Mouse (Mus musculus) neutrophil, adult 5-6 weeks (primary cell): ENCODE results near the gene Sacm1l. TPM values are rescaled to one million over a fixed set of nuclear protein-coding genes. Genes with fewer than 3 reads are reported as not detected.

ENCODE experiments used
- ATAC-seq: fragments of 151-379, 151-347 bp; 2 replicates; pipeline ENCODE4 v1.8.0; 2017; ENCODE audit warnings: mild to moderate bottlenecking, moderate TSS enrichment; ENCODE audit not compliant: insufficient number of reproducible peaks, poor library complexity, low FRiP score, severe bottlenecking; ENCODE audit errors: extremely low read depth
- total RNA-seq: library from RNA; stranded (forward); fragments of 200-1000 nt; gene quantifications from 2 replicates; pipeline ENCODE4 v1.2.3, GENCODE M21; 2017

Sacm1l gene
- total RNA-seq, 1 experiment from 2014 or later, result 39.3 TPM

DNA sequence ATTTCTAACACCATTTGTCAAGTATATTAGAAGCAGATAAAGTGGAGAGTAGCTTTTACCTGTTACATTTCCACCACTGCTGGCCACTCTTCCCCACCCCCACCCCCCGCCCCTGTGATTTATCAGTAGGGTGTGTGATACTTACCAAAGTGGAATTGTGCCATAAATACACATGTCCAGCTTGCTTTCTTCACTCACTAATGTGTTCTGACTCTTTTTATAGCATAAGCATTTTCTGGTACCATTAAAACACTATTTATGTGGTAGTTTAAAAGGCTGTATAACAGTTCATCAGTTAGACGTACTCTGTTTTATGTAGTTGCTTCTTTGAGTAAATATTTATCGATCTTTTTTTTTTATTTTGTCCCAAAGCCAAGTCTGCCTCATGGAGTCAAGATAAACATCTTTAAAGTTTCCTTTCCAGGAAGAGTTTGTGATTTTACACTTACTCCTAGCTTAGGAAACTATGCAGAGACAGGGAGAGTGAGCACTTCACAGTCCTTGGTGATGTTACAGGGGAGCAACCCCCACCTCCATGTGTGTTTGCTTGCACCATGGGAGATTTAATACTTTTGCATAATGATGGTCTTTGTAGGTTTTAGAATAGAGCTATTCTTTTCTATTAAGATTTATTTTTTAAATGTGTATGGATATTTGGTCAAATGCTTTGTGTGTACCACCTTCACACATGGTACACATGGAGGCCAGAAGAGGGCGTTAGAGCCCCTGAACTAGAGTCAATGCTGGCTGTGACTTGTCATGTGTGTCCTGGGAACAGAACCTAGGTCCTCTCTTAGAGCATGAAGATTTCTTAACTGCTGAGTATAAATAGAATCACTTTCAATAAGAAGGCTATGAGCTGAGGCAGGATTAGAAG is 23.1 kb upstream of the Sacm1l start:
- no peak for ATAC-seq

DNA sequence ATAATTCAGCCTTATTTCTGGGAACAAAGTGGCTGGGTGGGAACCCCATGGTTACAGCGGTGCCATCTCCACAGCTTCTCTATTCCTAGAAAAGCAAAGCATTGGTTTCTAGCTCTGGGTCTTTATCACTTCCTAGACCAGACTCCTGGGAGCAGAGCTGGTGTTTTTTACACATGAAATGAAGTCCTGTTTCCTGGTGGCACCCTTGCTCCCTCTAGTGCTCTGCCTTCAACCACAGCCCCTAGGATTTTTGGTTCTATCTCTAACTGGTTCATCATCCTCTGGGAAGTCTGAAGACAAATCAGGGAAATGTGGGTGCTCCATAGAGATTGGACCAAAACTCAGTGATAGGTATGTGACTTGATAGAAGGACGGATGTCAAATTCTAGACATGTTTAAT is 22.2 kb upstream of the Sacm1l start:
- no peak for ATAC-seq

DNA sequence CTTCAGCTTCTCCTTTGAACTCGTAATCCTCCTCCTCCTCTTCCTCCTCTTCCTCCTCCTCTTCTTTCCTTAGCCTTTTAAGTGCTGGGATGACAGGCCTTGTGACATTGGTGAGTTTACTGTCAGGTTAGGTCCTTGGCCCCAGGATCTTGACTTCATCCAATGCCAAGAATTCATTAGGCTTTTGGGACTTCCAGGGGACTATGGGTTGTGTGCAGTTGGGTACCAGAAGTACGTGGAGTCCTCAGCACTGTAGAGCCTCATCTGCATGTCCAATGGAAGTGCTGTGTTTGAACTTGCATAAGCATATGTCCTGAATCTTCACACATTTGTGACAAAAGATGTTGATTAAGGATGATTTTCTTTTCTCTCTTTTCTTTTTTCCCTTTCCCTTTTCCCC is 20.6 kb upstream of the Sacm1l start:
- no peak for ATAC-seq

DNA sequence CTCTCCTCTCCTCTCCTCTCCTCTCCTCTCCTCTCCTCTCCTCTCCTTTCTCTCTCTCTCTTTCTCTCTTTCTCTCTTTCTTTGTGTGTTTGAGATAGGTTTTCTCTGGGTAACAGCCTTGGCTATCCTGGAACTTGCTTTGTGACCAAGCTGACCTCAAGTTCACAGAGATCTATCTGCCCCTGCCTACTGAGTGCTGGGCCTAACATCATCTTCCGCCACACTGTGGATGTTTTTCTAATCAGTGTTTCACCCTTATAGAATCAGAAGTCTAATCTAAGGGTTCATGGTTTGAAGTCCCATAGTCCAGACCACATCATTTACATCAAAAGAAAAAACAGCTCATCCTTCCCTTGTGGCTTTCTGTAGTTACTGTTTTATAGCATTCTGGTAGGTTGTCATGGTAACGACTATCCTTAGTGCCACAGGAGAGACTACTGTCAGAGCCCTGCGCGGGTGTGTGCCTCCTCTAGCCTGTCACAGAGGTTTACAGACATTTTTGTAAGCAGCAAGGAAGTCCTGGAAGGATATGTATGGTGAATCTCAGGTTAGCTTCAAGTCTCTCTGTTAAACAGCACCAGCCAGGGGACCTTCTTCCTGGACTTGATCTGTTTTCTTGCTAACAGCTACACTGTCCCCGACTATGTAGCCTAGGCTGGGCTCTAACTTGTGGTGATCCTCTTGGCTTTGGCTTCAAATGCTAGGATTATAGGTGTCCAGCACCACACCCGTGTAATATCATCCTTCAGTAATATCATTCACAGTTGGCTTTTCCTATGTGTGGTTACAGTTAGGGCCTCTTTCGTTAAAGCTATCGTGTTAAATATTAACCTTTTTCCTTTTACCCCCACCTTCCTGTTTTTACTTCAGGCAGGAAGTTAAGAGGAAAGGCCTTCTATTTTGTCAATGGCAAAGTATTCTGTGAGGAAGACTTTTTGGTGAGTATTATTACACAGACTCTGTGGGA is 19.6 kb upstream of the Sacm1l start:
- ATAC-seq, result peak; percentile 96

DNA sequence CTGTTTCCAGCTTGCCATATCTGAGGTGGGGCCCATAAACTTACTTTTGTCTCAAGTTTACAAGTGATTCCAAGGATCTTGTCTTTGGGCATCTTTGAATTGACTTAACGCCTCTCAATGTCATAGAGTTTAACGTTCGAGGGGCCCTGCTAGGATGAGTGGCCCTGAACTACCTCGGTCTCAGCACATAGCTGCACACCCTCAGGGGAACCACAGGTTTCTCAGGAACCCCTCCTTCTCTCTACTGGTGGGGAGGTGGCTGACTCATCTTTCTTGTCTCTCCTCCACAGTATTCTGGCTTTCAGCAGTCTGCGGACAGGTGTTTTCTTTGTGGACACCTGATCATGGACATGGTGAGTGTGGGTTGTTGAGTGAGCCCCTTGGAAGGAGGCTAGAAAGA is 18.6 kb upstream of the Sacm1l start:
- no peak for ATAC-seq

- no peak for ATAC-seq
Observed at GRCm38 (mm10) chr9:123512482-123512881, 17.1 kb upstream of the Sacm1l start.

- no peak for ATAC-seq
Observed at GRCm38 (mm10) chr9:123515087-123515486, 14.5 kb upstream of the Sacm1l start.

- no peak for ATAC-seq
Observed at GRCm38 (mm10) chr9:123516641-123517385, 12.7 kb upstream of the Sacm1l start.

GRCm38 (mm10) chr9:123518969-123519894 is 10.3 kb upstream of the Sacm1l start:
- ATAC-seq, result peak; percentile 79

DNA sequence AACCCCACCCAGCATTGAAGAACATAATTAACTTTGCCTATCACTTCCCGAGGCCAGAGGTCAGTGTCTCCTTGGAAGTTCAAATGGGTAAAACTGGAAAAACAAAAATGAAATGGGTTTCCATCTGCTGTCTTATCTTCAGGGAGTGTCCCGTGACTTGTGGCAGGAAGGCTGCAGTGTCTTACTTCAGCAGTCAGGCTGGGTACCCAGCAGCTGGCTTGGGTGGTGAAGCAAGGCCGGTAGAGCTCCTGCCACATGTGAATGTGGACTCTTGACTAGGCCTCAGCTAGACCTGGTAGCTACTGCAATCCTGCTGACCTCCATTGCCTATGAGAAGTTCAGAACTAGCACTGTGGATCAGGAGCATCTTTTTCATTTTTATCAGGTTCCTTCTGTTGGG is 8.8 kb upstream of the Sacm1l start:
- ATAC-seq, result no peak

GRCm38 (mm10) chr9:123523676-123524075 is 5.9 kb upstream of the Sacm1l start:
- no peak for ATAC-seq

GRCm38 (mm10) chr9:123525095-123525494 is 4.5 kb upstream of the Sacm1l start:
- 0 out of 2 replicates have a peak, but pooled peaks have one; percentile 20 for ATAC-seq

- no peak for ATAC-seq
Observed at GRCm38 (mm10) chr9:123526502-123526901, 3.1 kb upstream of the Sacm1l start.

GRCm38 (mm10) chr9:123528087-123528925 is 1.3 kb upstream of the Sacm1l start:
- no peak for ATAC-seq

GRCm38 (mm10) chr9:123528926-123529295 is 648 bp upstream of the Sacm1l start:
- no peak for ATAC-seq

GRCm38 (mm10) chr9:123530158-123530475 is 558 bp downstream of the Sacm1l start:
- no peak for ATAC-seq

- no peak for ATAC-seq
Observed at GRCm38 (mm10) chr9:123530566-123531130, 1.1 kb downstream of the Sacm1l start.
